Mouse (Mus musculus) MEL (cell line): Measurements from ENCODE around the gene Spon2. TPM values are rescaled to one million over a fixed set of nuclear protein-coding genes. Genes with fewer than 3 reads are reported as not detected.

ENCODE experiments used
- DNase-seq: peaks from one replicate; pipeline ENCODE4 v3.0.0; 2011; ENCODE audit warnings: low read depth, low spot score
- H3K27ac ChIP-seq: 2 replicates; pipeline ENCODE4 v1.5.1; 2012; ENCODE audit warnings: low read depth, mild to moderate bottlenecking, control low read depth, low read length, moderate library complexity; ENCODE audit not compliant: control insufficient read depth
- H3K27me3 ChIP-seq, 2 experiments: fragments of 150-350 bp in 1 of 2; sonication (generic) in 1 of 2; 2 replicates each; pipeline ENCODE4 v1.6.1; 2012; ENCODE audit warnings: low read length in 2 of 2, mild to moderate bottlenecking in 2 of 2, improper control_type of control experiment in 1 of 2, moderate library complexity in 1 of 2; ENCODE audit not compliant: insufficient read depth in 2 of 2, control insufficient read depth in 1 of 2
- H3K36me3 ChIP-seq, 2 experiments: 2 replicates each; pipeline ENCODE4 v1.6.1; 2012 to 2014; ENCODE audit warnings: low read length in 2 of 2, improper control_type of control experiment in 1 of 2, inconsistent platforms in 1 of 2, mild to moderate bottlenecking in 1 of 2; ENCODE audit not compliant: insufficient read depth in 2 of 2, control insufficient read depth in 1 of 2
- H3K4me1 ChIP-seq, 2 experiments: fragments of 150-350 bp in 1 of 2; sonication (generic) in 1 of 2; 2 replicates each; pipeline ENCODE4 v1.6.1; 2012; ENCODE audit warnings: low read length in 2 of 2, improper control_type of control experiment in 1 of 2, mild to moderate bottlenecking in 1 of 2; ENCODE audit not compliant: insufficient read depth in 2 of 2, control insufficient read depth in 1 of 2
- H3K4me3 ChIP-seq, 2 experiments: fragments of 150-350 bp in 1 of 2; sonication (generic) in 1 of 2; 2 replicates each; pipeline ENCODE4 v1.5.1; 2012; ENCODE audit warnings: low read depth in 2 of 2, low read length in 2 of 2, mild to moderate bottlenecking in 2 of 2, moderate library complexity in 2 of 2, control low read depth in 1 of 2, improper control_type of control experiment in 1 of 2; ENCODE audit not compliant: control insufficient read depth in 1 of 2, insufficient read depth in 1 of 2
- H3K79me2 ChIP-seq: 2 replicates; pipeline ENCODE4 v1.6.1; 2012; ENCODE audit warnings: mild to moderate bottlenecking, low read length, moderate library complexity; ENCODE audit not compliant: control insufficient read depth, poor library complexity, insufficient read depth
- H3K9ac ChIP-seq: 2 replicates; pipeline ENCODE4 v1.6.1; 2012; ENCODE audit warnings: low read depth, mild to moderate bottlenecking, control low read depth, low read length, moderate library complexity; ENCODE audit not compliant: control insufficient read depth, poor library complexity, severe bottlenecking
- H3K9me3 ChIP-seq: fragments of 150-350 bp; sonication (generic); replicated peaks from 2 replicates; pipeline ENCODE4 v1.6.1; 2012; ENCODE audit warnings: mild to moderate bottlenecking, low read length, improper control_type of control experiment, moderate library complexity; ENCODE audit not compliant: insufficient read depth
- CHD2 ChIP-seq: IDR thresholded peaks from 2 replicates; pipeline ENCODE4 v1.6.1; 2011; ENCODE audit warnings: low read length, improper control_type of control experiment
- ELF1 ChIP-seq: IDR thresholded peaks from 2 replicates; pipeline ENCODE4 v1.6.1; 2014; ENCODE audit warnings: low read depth, mild to moderate bottlenecking, inconsistent platforms, low read length, improper control_type of control experiment, moderate library complexity
- GABPA ChIP-seq: IDR thresholded peaks from 2 replicates; pipeline ENCODE4 v1.6.1; 2012; ENCODE audit warnings: low read depth, mild to moderate bottlenecking, inconsistent platforms, low read length, improper control_type of control experiment, moderate library complexity
- GATA1 ChIP-seq: IDR thresholded peaks from 2 replicates; pipeline ENCODE4 v1.6.1; 2011; ENCODE audit warnings: low read depth, low read length, improper control_type of control experiment
- MAFK ChIP-seq: IDR thresholded peaks from 2 replicates; pipeline ENCODE4 v1.6.1; 2011; ENCODE audit warnings: low read depth, mild to moderate bottlenecking, low read length, improper control_type of control experiment, borderline replicate concordance
- MAX ChIP-seq: IDR thresholded peaks from 2 replicates; pipeline ENCODE4 v1.6.1; 2011; ENCODE audit warnings: low read length, improper control_type of control experiment
- MAZ ChIP-seq: IDR thresholded peaks from 2 replicates; pipeline ENCODE4 v1.6.1; 2012; ENCODE audit warnings: low read depth, mild to moderate bottlenecking, inconsistent platforms, low read length, improper control_type of control experiment
- MEF2A ChIP-seq: IDR thresholded peaks from 2 replicates; pipeline ENCODE4 v1.6.1; 2014; ENCODE audit warnings: low read depth, mild to moderate bottlenecking, inconsistent platforms, low read length, improper control_type of control experiment; ENCODE audit not compliant: poor library complexity, insufficient replicate concordance, severe bottlenecking; ENCODE audit errors: extremely low read depth
- MYB ChIP-seq: IDR thresholded peaks from 2 replicates; pipeline ENCODE4 v1.6.1; 2011; ENCODE audit warnings: mild to moderate bottlenecking, low read depth, low read length, improper control_type of control experiment
- NELFE ChIP-seq: IDR thresholded peaks from 2 replicates; pipeline ENCODE4 v1.6.1; 2011; ENCODE audit warnings: low read depth, low read length, improper control_type of control experiment
- POLR2AphosphoS2 ChIP-seq: IDR thresholded peaks from 2 replicates; pipeline ENCODE4 v1.6.1; 2011; ENCODE audit warnings: low read length, improper control_type of control experiment
- POLR2AphosphoS5 ChIP-seq: IDR thresholded peaks from 2 replicates; pipeline ENCODE4 v1.6.1; 2012; ENCODE audit warnings: low read depth, borderline replicate concordance, mild to moderate bottlenecking, inconsistent platforms, low read length, moderate library complexity, mixed read lengths
- SMC3 ChIP-seq: IDR thresholded peaks from 2 replicates; pipeline ENCODE4 v1.6.1; 2011; ENCODE audit warnings: low read depth, low read length, improper control_type of control experiment
- ZC3H11A ChIP-seq: IDR thresholded peaks from 2 replicates; pipeline ENCODE4 v1.6.1; 2012; ENCODE audit warnings: low read depth, mild to moderate bottlenecking, inconsistent platforms, low read length, improper control_type of control experiment
- ZKSCAN1 ChIP-seq: IDR thresholded peaks from 2 replicates; pipeline ENCODE4 v1.6.1; 2012; ENCODE audit warnings: low read depth, mild to moderate bottlenecking, inconsistent platforms, low read length, improper control_type of control experiment, moderate library complexity
- ZMIZ1 ChIP-seq: IDR thresholded peaks from 2 replicates; pipeline ENCODE4 v1.6.1; 2012; ENCODE audit warnings: low read depth, mild to moderate bottlenecking, inconsistent platforms, low read length, improper control_type of control experiment, moderate library complexity
- ZNF384 ChIP-seq: IDR thresholded peaks from 2 replicates; pipeline ENCODE4 v1.6.1; 2012; ENCODE audit warnings: low read depth, mild to moderate bottlenecking, inconsistent platforms, low read length, improper control_type of control experiment
- polyA plus RNA-seq, 2 experiments: library from polyadenylated mRNA; stranded (reverse) in 1 of 2; unstranded in 1 of 2; fragments of >175 nt in 1 of 2; fragments of >200 nt in 1 of 2; gene quantifications; 2 replicates each; pipeline versions ENCODE4 v1.2.1 to v1.2.4; 2012; ENCODE audit warnings: low replicate concordance in 2 of 2, low read depth in 1 of 2; ENCODE audit not compliant: insufficient read length in 2 of 2, insufficient read depth in 1 of 2, missing spikeins in 1 of 2
- total RNA-seq: library from RNA; depleted of rRNA; stranded (reverse); fragments of 300-350 nt; gene quantifications from 2 replicates; pipeline ENCODE4 v1.2.3, GENCODE M21; 2012

The Spon2 gene
- total and polyA plus RNA-seq, 3 experiments, result 2.6 to 3.1 TPM; not detected in 1

DNA sequence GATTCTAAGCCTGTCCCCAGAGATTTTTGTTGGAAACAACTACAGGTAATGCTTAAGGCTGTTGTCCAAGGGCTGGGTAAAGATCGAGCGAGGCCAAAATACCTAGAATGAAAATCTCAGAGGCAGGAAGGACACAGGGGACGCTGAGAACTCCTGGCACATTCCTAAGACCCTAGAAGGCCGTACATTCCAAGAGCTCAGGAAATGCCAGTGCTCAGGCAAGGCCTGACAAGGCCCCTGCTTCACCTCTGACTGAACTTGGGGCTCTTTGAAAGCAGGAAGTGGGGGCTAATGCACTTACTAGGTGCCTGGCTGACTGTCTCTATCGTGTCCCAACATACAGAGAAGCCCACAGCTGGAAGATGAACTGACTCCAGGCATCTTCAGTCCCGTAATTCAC lies 4.1 kb upstream of the Spon2 start:
- H3K9me3 ChIP-seq, result no peaks in the 10 kb centered on the region
- peaks cover 46 to 56% of the 10 kb centered on the region in 2 experiments for H3K4me1 ChIP-seq
- no peaks in the 10 kb centered on the region for H3K79me2 ChIP-seq
- H3K27ac ChIP-seq, result peak overlapping the region; percentile 2; the same call in 1 of the 2 replicates
- TF ChIP-seq ELF1 (peak; percentile 22; the same call in 1 of the 2 replicates), MAX (no peak)
- H3K9ac ChIP-seq, result no peak overlapping the region
- no peaks in the 10 kb centered on the region; a peak in 1 of 4 replicates for H3K27me3 ChIP-seq
- peaks cover 0 to 49% of the 10 kb centered on the region in 2 experiments; a peak in 2 of 4 replicates for H3K36me3 ChIP-seq
- H3K4me3 ChIP-seq, result no peak overlapping the region
- DNase-seq, result peak; percentile 40

DNA sequence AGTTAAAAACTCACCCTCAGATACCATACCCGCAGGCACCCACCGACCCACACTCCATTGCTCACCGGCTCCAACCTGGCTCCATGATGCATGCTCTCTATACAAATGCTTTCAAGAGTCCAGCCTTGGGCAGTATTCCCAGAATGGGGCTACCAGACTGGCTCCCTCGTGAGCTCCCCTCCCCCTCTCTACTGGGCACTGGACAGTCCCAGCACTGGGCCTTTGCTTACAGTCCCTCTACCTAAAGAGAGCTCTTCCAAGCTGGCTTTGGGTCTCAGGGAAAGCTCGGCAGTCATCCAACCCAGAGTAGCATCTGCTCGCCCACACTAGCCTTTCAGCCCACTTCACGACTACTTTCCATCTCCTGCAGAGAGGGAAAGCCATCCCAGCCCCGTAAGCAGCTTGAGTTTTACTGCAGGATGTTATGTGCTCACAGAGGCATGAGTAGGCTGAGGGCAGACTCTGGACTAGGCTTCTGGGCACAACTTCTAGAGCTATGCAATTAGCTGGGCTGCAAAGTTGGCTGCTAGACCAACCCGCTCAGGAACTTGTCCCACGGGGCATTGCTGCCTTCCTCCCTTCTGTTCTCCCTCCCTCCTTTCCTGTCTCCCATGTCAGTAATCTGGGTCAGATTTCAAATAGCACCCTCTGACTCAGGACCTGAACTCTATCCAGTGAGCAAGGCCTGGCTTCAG lies 2.2 kb upstream of the Spon2 start:
- Histone ChIP-seq H3K4me3 (no peak overlapping the region), H3K4me1 (peaks cover 46 to 58% of the 10 kb centered on the region in 2 experiments), H3K27me3 (no peaks in the 10 kb centered on the region), H3K79me2 (no peaks in the 10 kb centered on the region), H3K9ac (no peak overlapping the region)
- TF ChIP-seq POLR2AphosphoS2, result no peak
- TF ChIP-seq, all 39 proteins: peak for 0
- peaks cover 0 to 49% of the 10 kb centered on the region in 2 experiments; a peak in 2 of 4 replicates for H3K36me3 ChIP-seq
- no peak for DNase-seq
- H3K27ac ChIP-seq, result no peak overlapping the region
- no peaks in the 10 kb centered on the region for H3K9me3 ChIP-seq

GRCm38 (mm10) chr5:33219831-33220230 lies 1.6 kb upstream of the Spon2 start:
- Histone ChIP-seq H3K4me3 (no peak overlapping the region), H3K4me1 (peaks cover 41 to 52% of the 10 kb centered on the region in 2 experiments), H3K79me2 (no peaks in the 10 kb centered on the region), H3K9ac (no peak overlapping the region), H3K27me3 (no peaks in the 10 kb centered on the region), H3K27ac (peak overlapping the region; percentile 61; the same call in 1 of the 2 replicates), H3K36me3 (peaks cover 0 to 43% of the 10 kb centered on the region in 2 experiments; a peak in 2 of 4 replicates), H3K9me3 (no peaks in the 10 kb centered on the region)
- TF ChIP-seq ZMIZ1, result no peak
- no peak for TF ChIP-seq CHD2
- no peak for TF ChIP-seq NELFE
- no peak for TF ChIP-seq POLR2AphosphoS5
- TF ChIP-seq GATA1, result no peak
- no peak for TF ChIP-seq ZKSCAN1
- TF ChIP-seq ZNF384, result no peak
- TF ChIP-seq MAFK, result no peak
- TF ChIP-seq SMC3, result no peak
- no peak for TF ChIP-seq MAZ
- TF ChIP-seq ELF1, result no peak
- no peak for TF ChIP-seq MYB
- TF ChIP-seq MEF2A, result no peak
- no peak for TF ChIP-seq GABPA
- TF ChIP-seq ZC3H11A, result no peak
- DNase-seq, result no peak
